Mouse (Mus musculus) ES-E14 (cell line): Measurements from ENCODE around the gene Pla2g4a. TPM values are rescaled to one million over a fixed set of nuclear protein-coding genes. Genes with fewer than 3 reads are reported as not detected.

ENCODE experiments used
- DNase-seq: peaks from one replicate; pipeline ENCODE4 v3.0.0-alpha.2; 2013; ENCODE audit warnings: low read depth, low spot score
- H3K27ac ChIP-seq: 2 replicates; pipeline ENCODE4 v1.5.1; 2012; ENCODE audit warnings: low read depth, mild to moderate bottlenecking, low read length, moderate library complexity, mixed read lengths; ENCODE audit not compliant: poor library complexity, insufficient read depth, severe bottlenecking
- H3K36me3 ChIP-seq: 2 replicates; pipeline ENCODE4 v1.6.1; 2012; ENCODE audit warnings: mild to moderate bottlenecking, low read length, moderate library complexity, mixed read lengths; ENCODE audit not compliant: control insufficient read depth, poor library complexity, insufficient read depth, severe bottlenecking
- H3K4me1 ChIP-seq, 2 experiments: fragments of 150-350 bp in 1 of 2; sonication (generic) in 1 of 2; 2 replicates each; pipeline ENCODE4 v1.6.1; 2012; ENCODE audit warnings: low read length in 2 of 2, mild to moderate bottlenecking in 1 of 2, mixed read lengths in 1 of 2; ENCODE audit not compliant: control insufficient read depth in 2 of 2, insufficient read depth in 2 of 2, poor library complexity in 1 of 2
- H3K4me3 ChIP-seq, 2 experiments: fragments of 150-350 bp in 1 of 2; sonication (generic) in 1 of 2; 2 replicates each; pipeline ENCODE4 v1.5.1; 2012; ENCODE audit warnings: low read length in 2 of 2, low read depth in 1 of 2, mild to moderate bottlenecking in 1 of 2, mixed read lengths in 1 of 2; ENCODE audit not compliant: insufficient read depth in 1 of 2, poor library complexity in 1 of 2, severe bottlenecking in 1 of 2
- H3K9ac ChIP-seq: 2 replicates; pipeline ENCODE4 v1.6.1; 2012; ENCODE audit warnings: low read depth, mild to moderate bottlenecking, low read length, mixed read lengths; ENCODE audit not compliant: poor library complexity, insufficient read depth, severe bottlenecking
- H3K9me3 ChIP-seq: fragments of 150-350 bp; sonication (generic); 2 replicates; pipeline ENCODE4 v1.6.1; 2012; ENCODE audit warnings: low read depth, mild to moderate bottlenecking, low read length; ENCODE audit not compliant: control insufficient read depth, insufficient read depth
- CHD2 ChIP-seq: IDR thresholded peaks from 2 replicates; pipeline ENCODE4 v1.6.1; 2014; ENCODE audit warnings: mild to moderate bottlenecking, low read depth, low read length, inconsistent platforms
- HCFC1 ChIP-seq: IDR thresholded peaks from 2 replicates; pipeline ENCODE4 v1.6.1; 2012; ENCODE audit warnings: low read length, inconsistent platforms, borderline replicate concordance; ENCODE audit not compliant: insufficient read depth
- MAFK ChIP-seq: IDR thresholded peaks from 2 replicates; pipeline ENCODE4 v1.6.1; 2014; ENCODE audit warnings: mild to moderate bottlenecking, low read depth, low read length, inconsistent platforms; ENCODE audit not compliant: insufficient read depth
- ZC3H11A ChIP-seq: IDR thresholded peaks from 2 replicates; pipeline ENCODE4 v1.6.1; 2012; ENCODE audit warnings: low read depth, mild to moderate bottlenecking, inconsistent platforms, low read length, borderline replicate concordance
- ZNF384 ChIP-seq: IDR thresholded peaks from 2 replicates; pipeline ENCODE4 v1.6.1; 2012; ENCODE audit warnings: low read depth, low read length, inconsistent platforms
- in situ Hi-C, 2 experiments: fragments of 600-800 bp; cut with MboI; formaldehyde crosslinking; loops; one replicate each; pipeline ENCODE4 v1.15.1; 2025; ENCODE audit warnings: low sequenced_read_pairs in 2 of 2, inconsistent platforms in 1 of 2; ENCODE audit not compliant: unreplicated experiment in 2 of 2
- total RNA-seq: library from RNA; depleted of rRNA; stranded (reverse); fragments of 300-350 nt; gene quantifications from 2 replicates; pipeline ENCODE4 v1.2.3, GENCODE M21; 2012; rRNA removed

Pla2g4a gene
- total RNA-seq, result 2.1 and 3.0 TPM in 2 replicates

DNA sequence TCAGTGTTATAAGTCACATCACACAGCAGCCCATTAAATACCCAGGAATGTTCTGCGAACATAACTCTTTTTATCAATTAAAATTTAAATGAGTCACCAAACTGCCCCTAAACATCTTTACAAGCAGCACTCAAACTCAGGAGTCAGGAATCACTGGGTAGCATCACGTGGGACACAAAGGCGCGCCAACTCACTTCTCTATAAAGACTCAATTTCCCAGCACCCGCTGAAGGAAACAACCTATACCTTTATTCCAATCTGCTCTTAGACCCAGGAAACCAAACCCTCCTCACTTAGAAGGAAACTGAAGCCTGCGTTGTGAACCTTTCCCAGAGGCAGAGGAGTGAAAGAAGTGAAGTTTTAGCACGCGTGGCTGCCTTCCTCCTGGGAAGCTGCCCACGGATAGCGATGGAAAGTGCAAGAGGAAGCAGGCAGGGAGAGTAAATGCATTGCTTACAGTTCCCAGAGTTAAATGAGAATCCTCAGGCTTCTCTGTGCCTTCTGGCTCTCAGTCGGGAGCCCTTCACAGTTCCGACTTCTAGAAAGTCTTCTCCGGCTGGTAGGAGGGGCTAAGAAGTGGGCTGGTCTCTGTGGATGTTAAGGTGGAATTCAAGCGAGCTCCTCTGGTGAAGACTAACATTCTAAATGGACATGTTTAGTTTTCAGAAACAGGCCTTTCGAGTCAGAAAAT lies at the start of gene Pla2g4a:
Pla2g4a (minus strand) TSS at position 557 of the 691 bp plus-strand sequence.
- H3K36me3 ChIP-seq, result no peaks in the 10 kb centered on the region
- no peaks in the 10 kb centered on the region for H3K4me1 ChIP-seq
- no peaks in the 10 kb centered on the region for H3K9me3 ChIP-seq
- TF ChIP-seq ZNF384 (no peak), HCFC1 (no peak), CHD2 (no peak), ZC3H11A (no peak), MAFK (no peak)
- H3K4me3 ChIP-seq, result 0 out of 4 replicates have a peak within 1 kb of the TSS, but pooled peaks of 1 of the 2 experiments have one; percentile 43
- no peak within 1 kb of the TSS for H3K9ac ChIP-seq
- no peak within 1 kb of the TSS for H3K27ac ChIP-seq
- DNase-seq, result peak; percentile 19
- in situ Hi-C loops, result no loop called here

DNA sequence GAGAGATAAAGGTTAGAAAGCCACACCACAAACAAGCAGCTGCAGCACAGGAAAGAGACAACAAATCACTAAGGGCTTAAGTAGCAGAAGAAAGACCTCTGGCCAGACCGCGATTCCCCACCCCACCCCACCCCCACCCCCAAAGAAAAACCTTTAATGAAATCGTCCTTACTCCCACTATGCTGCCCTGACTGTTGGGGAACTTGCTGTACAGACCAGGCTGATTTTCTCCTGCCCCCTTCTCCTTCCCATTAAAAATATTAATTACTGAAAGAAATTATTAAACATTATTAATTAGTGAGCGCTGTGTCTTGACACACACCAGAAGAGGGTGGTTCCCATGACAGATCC lies 49.5 kb upstream of the Pla2g4a start:
- Histone ChIP-seq H3K36me3 (no peaks in the 10 kb centered on the region), H3K9ac (no peak overlapping the region), H3K9me3 (no peaks in the 10 kb centered on the region), H3K27ac (no peak overlapping the region), H3K4me3 (no peak overlapping the region), H3K4me1 (no peaks in the 10 kb centered on the region)
- DNase-seq, result no peak
- TF ChIP-seq CHD2 (no peak), MAFK (no peak), ZNF384 (no peak), ZC3H11A (no peak), HCFC1 (no peak)
- in situ Hi-C loops, result no loop called here

DNA sequence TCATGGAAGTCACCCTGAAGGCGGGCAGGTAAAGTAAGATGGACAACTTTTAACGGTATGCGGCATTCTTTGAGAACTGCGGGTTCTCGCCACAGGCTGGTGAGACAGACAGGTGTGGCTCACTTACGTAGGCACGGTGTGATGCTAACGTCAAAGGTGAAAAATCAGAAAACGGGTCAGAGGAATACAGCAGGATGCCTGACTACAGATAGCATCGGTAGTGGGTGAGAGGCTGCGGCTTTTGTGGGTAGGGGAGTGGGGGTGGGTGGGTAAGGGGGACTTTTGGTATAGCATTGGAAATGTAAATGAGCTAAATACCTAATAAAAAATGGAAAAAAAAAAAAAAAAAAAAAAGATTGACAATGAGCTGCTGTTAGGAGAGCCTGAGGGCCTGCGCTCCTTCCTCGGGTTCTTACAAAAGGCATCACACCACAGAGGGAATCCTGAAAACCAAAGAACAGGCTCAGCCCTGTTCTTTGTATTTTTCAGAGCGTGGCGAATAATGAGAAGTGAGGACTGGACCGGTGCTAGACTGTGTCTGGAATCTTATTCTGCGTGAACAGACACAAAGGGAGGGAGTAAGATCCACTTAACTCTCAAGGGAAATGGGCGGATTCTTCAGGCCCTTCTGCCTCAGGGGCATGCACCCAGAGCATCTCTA lies 49.0 kb upstream of the Pla2g4a start:
- Histone ChIP-seq H3K4me3 (no peak overlapping the region), H3K4me1 (no peaks in the 10 kb centered on the region), H3K9ac (no peak overlapping the region), H3K9me3 (no peaks in the 10 kb centered on the region), H3K27ac (no peak overlapping the region), H3K36me3 (no peaks in the 10 kb centered on the region)
- in situ Hi-C loops, result no loop called here
- TF ChIP-seq ZNF384, result no peak
- no peak for TF ChIP-seq CHD2
- no peak for TF ChIP-seq ZC3H11A
- no peak for TF ChIP-seq HCFC1
- TF ChIP-seq MAFK, result no peak
- DNase-seq, result peak; percentile 17

DNA sequence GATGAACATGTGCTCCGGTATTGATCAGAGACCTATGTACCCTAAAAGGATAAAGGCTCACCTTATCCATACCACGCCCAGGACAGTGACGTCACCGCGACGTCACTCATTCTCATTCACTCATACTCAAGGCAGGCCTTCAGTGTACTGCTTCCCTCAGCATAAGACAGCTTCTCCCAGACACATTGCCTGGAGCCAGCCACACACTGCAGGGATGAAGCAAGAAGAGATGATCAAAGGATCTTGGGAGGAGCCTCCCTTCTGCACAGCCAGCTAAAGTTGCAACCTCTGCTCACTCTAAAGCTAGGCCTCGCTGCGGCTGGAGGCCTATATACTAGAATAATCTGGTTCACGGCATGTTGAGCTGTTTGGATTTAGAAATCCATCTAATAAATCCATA lies 48.0 kb upstream of the Pla2g4a start:
- Histone ChIP-seq H3K27ac (no peak overlapping the region), H3K4me3 (no peak overlapping the region), H3K36me3 (no peaks in the 10 kb centered on the region), H3K4me1 (no peaks in the 10 kb centered on the region), H3K9ac (no peak overlapping the region), H3K9me3 (no peaks in the 10 kb centered on the region)
- no peak for TF ChIP-seq CHD2
- no peak for TF ChIP-seq ZC3H11A
- TF ChIP-seq HCFC1, result no peak
- TF ChIP-seq MAFK, result no peak
- no peak for TF ChIP-seq ZNF384
- in situ Hi-C loops, result no loop called here
- no peak for DNase-seq
